Mouse (Mus musculus) C2C12 (cell line): ENCODE results near the gene Gm20388.

Experiments
- CTCF ChIP-seq: IDR thresholded peaks from one replicate; pipeline ENCODE4 v1.5.1; 2011; ENCODE audit not compliant: control insufficient read depth, insufficient read depth, insufficient read length
- MYOD1 ChIP-seq: IDR thresholded peaks from one replicate; pipeline ENCODE4 v1.6.1; 2011; ENCODE audit warnings: low read depth; ENCODE audit not compliant: control insufficient read depth, insufficient read length

- TF ChIP-seq CTCF (no peak), MYOD1 (no peak)
Observed at GRCm38 (mm10) chr8:124011989-124012586, 4101.4 kb downstream of the Gm20388 start.
